Mouse (Mus musculus) lung, embryonic 14.5 days (tissue): ENCODE results near the gene Rps28. TPM values are rescaled to one million over a fixed set of nuclear protein-coding genes. Genes with fewer than 3 reads are reported as not detected.
"Not testable (repeated sequence)": the region's sequence is repeated elsewhere in the genome, so short reads cannot be mapped to it uniquely, and the experiment has no call there.

Source experiments
- ATAC-seq: fragments of 200-750 bp; cut with Nextera tagmentation; 2 replicates; pipeline ENCODE4 v1.8.0; 2017; ENCODE audit warnings: mild to moderate bottlenecking, moderate TSS enrichment, moderate library complexity; ENCODE audit not compliant: insufficient read depth
- DNase-seq: peaks from one replicate; pipeline ENCODE4 v3.0.0-alpha.2; 2015
- H3K27ac ChIP-seq: fragments of 300-500 bp; sonication (generic); 2 replicates; pipeline ENCODE4 v1.5.1; 2014; ENCODE audit warnings: low read depth, mild to moderate bottlenecking, moderate library complexity
- H3K27me3 ChIP-seq: fragments of 300-500 bp; sonication (generic); 2 replicates; pipeline ENCODE4 v1.6.1; 2014; ENCODE audit warnings: low read length, control low read depth; ENCODE audit not compliant: insufficient read depth
- H3K36me3 ChIP-seq: fragments of 300-500 bp; sonication (generic); 2 replicates; pipeline ENCODE4 v1.6.1; 2014; ENCODE audit warnings: control low read depth; ENCODE audit not compliant: insufficient read depth
- H3K4me1 ChIP-seq: fragments of 300-500 bp; sonication (generic); 2 replicates; pipeline ENCODE4 v1.6.1; 2014; ENCODE audit warnings: antibody characterized with exemption, control low read depth; ENCODE audit not compliant: insufficient read depth
- H3K4me2 ChIP-seq: fragments of 300-500 bp; sonication (generic); 2 replicates; pipeline ENCODE4 v1.6.1; 2014; ENCODE audit warnings: mild to moderate bottlenecking
- H3K4me3 ChIP-seq: fragments of 300-500 bp; sonication (generic); 2 replicates; pipeline ENCODE4 v1.5.1; 2014; ENCODE audit warnings: low read depth, low read length
- H3K9ac ChIP-seq: fragments of 300-500 bp; sonication (generic); 2 replicates; pipeline ENCODE4 v1.6.1; 2014
- H3K9me3 ChIP-seq: fragments of 300-500 bp; sonication (generic); 2 replicates; pipeline ENCODE4 v1.6.1; 2016; ENCODE audit warnings: low read depth, low read length, control low read depth
- CTCF ChIP-seq: IDR thresholded peaks from 2 replicates; pipeline ENCODE4 v1.5.1; 2016; ENCODE audit warnings: antibody characterized with exemption, low read depth
- WGBS: fragments of 180-500 bp; shearing (Covaris S2); extraction: QIAGEN DNeasy Blood & Tissue Kit; methylation state at CpG from one replicate; pipeline ENCODE4 v1.1.7; 2014; 5-methylcytosine and 5-hydroxymethylcytosine counted together
- polyA plus RNA-seq: library from polyadenylated mRNA; unstranded; fragments of >200 nt; fragmentation: Nextera tagmentation; extraction: Ambion mirVana; gene quantifications from 2 replicates; pipeline ENCODE4 v1.2.1, GENCODE M21; 2014

Gene Rps28
- polyA plus RNA-seq, result 1,180 and 1,276 TPM in 2 replicates

GRCm38 (mm10) chr17:33824084-33824996 lies at the start of gene Rps28, which contains the start of gene Ndufa7:
Rps28 (minus strand) TSS chr17:33824562.
Ndufa7 (plus strand) TSS chr17:33824572.
- Histone ChIP-seq H3K4me3 (peak within 1 kb of the TSS; percentile 74), H3K9ac (peak within 1 kb of the TSS; percentile 92), H3K27ac (peak within 1 kb of the TSS; percentile 88), H3K4me1 (no peaks in the 10 kb centered on the region), H3K9me3 (no peaks in the 10 kb centered on the region), H3K27me3 (no peaks in the 10 kb centered on the region), H3K4me2 (peak within 1 kb of the TSS; percentile 88), H3K36me3 (peaks cover 55% of the 10 kb centered on the region)
- DNase-seq (peak; percentile 99), ATAC-seq (peak; percentile 95)
- no peak for TF ChIP-seq CTCF
- WGBS, result under 1% methylated on average over 51 of the region's 51 CpGs

GRCm38 (mm10) chr17:33873537-33873936 lies 49.2 kb upstream of the Rps28 start, which contains the start of gene Gm7029:
Gm7029 (plus strand) TSS chr17:33873837.
- H3K4me1 ChIP-seq, H3K4me3 ChIP-seq, DNase-seq, H3K9me3 ChIP-seq, ATAC-seq, H3K27ac ChIP-seq, H3K27me3 ChIP-seq, H3K9ac ChIP-seq, H3K4me2 ChIP-seq: not testable (repeated sequence)
- peaks cover 24% of the 10 kb centered on the region; the same call in 1 of the 2 replicates for H3K36me3 ChIP-seq
- 70% methylated on average over 2 of the region's 12 CpGs for WGBS

- Histone ChIP-seq H3K27me3 (no peaks in the 10 kb centered on the region), H3K9ac (no peak overlapping the region), H3K4me1 (no peaks in the 10 kb centered on the region), H3K4me2 (no peak overlapping the region), H3K4me3 (no peak overlapping the region), H3K9me3 (no peaks in the 10 kb centered on the region), H3K27ac (no peak overlapping the region), H3K36me3 (no peaks in the 10 kb centered on the region)
- peak; percentile 60 for DNase-seq
- 30% methylated on average over 9 of the region's 9 CpGs for WGBS
- TF ChIP-seq CTCF, result peak; percentile 44
- ATAC-seq, result no peak
Measured at GRCm38 (mm10) chr17:33865330-33866030, 41.1 kb upstream of the Rps28 start.

GRCm38 (mm10) chr17:33857816-33858215 lies 33.5 kb upstream of the Rps28 start:
- 89% methylated on average over 4 of the region's 4 CpGs for WGBS
- Histone ChIP-seq H3K36me3 (no peaks in the 10 kb centered on the region), H3K27ac (no peak overlapping the region), H3K4me3 (no peak overlapping the region), H3K4me2 (no peak overlapping the region), H3K9ac (no peak overlapping the region), H3K27me3 (no peaks in the 10 kb centered on the region), H3K4me1 (no peaks in the 10 kb centered on the region), H3K9me3 (no peaks in the 10 kb centered on the region)
- no peak for DNase-seq
- ATAC-seq, result no peak
- no peak for TF ChIP-seq CTCF

- no peak for TF ChIP-seq CTCF
- Histone ChIP-seq H3K36me3 (peaks cover 17% of the 10 kb centered on the region), H3K27ac (no peak overlapping the region), H3K27me3 (no peaks in the 10 kb centered on the region), H3K4me2 (no peak overlapping the region), H3K9ac (no peak overlapping the region), H3K9me3 (no peaks in the 10 kb centered on the region), H3K4me3 (no peak overlapping the region), H3K4me1 (no peaks in the 10 kb centered on the region)
- WGBS, result 44% methylated on average over 1 of the region's 1 CpGs
- ATAC-seq (no peak), DNase-seq (no peak)
Measured at GRCm38 (mm10) chr17:33851331-33851730, 27.0 kb upstream of the Rps28 start.

- WGBS, result 59% methylated on average over 8 of the region's 8 CpGs
- Histone ChIP-seq H3K27me3 (no peaks in the 10 kb centered on the region), H3K4me1 (no peaks in the 10 kb centered on the region), H3K4me2 (no peak overlapping the region), H3K9me3 (no peaks in the 10 kb centered on the region), H3K27ac (no peak overlapping the region), H3K9ac (no peak overlapping the region), H3K4me3 (no peak overlapping the region), H3K36me3 (peaks cover 17% of the 10 kb centered on the region)
- TF ChIP-seq CTCF, result no peak
- no peak for DNase-seq
- no peak for ATAC-seq
Measured at GRCm38 (mm10) chr17:33848139-33848538, 23.8 kb upstream of the Rps28 start.

- Histone ChIP-seq H3K4me1 (no peaks in the 10 kb centered on the region), H3K4me3 (peak overlapping the region; percentile 90; the same call in 1 of the 2 replicates), H3K27me3 (no peaks in the 10 kb centered on the region), H3K9me3 (no peaks in the 10 kb centered on the region), H3K27ac (no peak overlapping the region), H3K9ac (peak overlapping the region; percentile 74; the same call in 1 of the 2 replicates), H3K36me3 (peaks cover 20% of the 10 kb centered on the region), H3K4me2 (peak overlapping the region; percentile 91)
- no peak for DNase-seq
- ATAC-seq, result no peak
- no peak for TF ChIP-seq CTCF
- 71% methylated on average over 1 of the region's 1 CpGs for WGBS
Measured at GRCm38 (mm10) chr17:33844196-33844595, 19.8 kb upstream of the Rps28 start.
